Mouse (Mus musculus): ENCODE results near the gene Pard3. TPM values are rescaled to one million over a fixed set of nuclear protein-coding genes. Genes with fewer than 3 reads are reported as not detected.

The Pard3 gene
- polyA plus RNA-seq, 1 experiment = 51.2 TPM

- DNase-seq = peak; percentile 61
- 59% methylated on average over 5 of the region's 5 CpGs for WGBS
- TF ChIP-seq POLR2A (IDR thresholded peaks at IDR 0.05; ENCODE audit: low read depth, low read length) (no peak), CTCF (conservative IDR thresholded peaks at IDR 0.05; ENCODE audit: insufficient read depth, insufficient read length, low read depth, low read length) (no peak)
- Histone ChIP-seq H3K4me3 (ENCODE audit: insufficient read depth, low read depth, low read length) (no peak overlapping the region), H3K4me1 (ENCODE audit: control insufficient read depth, insufficient read depth, low read length) (peaks cover 18% of the 10 kb centered on the region), H3K36me3 (ENCODE audit: control insufficient read depth, insufficient read depth, low read length) (no peaks in the 10 kb centered on the region), H3K27me3 (replicated peaks; ENCODE audit: control insufficient read depth, insufficient read depth, low read length) (no peaks in the 10 kb centered on the region), H3K27ac (ENCODE audit: insufficient read depth, low read depth, low read length) (no peak overlapping the region)
Observed at GRCm38 (mm10) chr8:127307026-127307425, 243.3 kb downstream of the Pard3 start.

- Histone ChIP-seq H3K27me3 (replicated peaks; ENCODE audit: control insufficient read depth, insufficient read depth, low read length) (no peaks in the 10 kb centered on the region), H3K4me3 (ENCODE audit: insufficient read depth, low read depth, low read length) (no peak overlapping the region), H3K27ac (ENCODE audit: insufficient read depth, low read depth, low read length) (no peak overlapping the region), H3K4me1 (ENCODE audit: control insufficient read depth, insufficient read depth, low read length) (peaks cover 11% of the 10 kb centered on the region; the same call in 1 of the 2 replicates), H3K36me3 (ENCODE audit: control insufficient read depth, insufficient read depth, low read length) (no peaks in the 10 kb centered on the region)
- TF ChIP-seq POLR2A (IDR thresholded peaks at IDR 0.05; ENCODE audit: low read depth, low read length) (no peak), CTCF (conservative IDR thresholded peaks at IDR 0.05; ENCODE audit: insufficient read depth, insufficient read length, low read depth, low read length) (no peak)
- 55% methylated on average over 1 of the region's 1 CpGs for WGBS
- no peak for DNase-seq
Observed at GRCm38 (mm10) chr8:127309363-127309762, 245.7 kb downstream of the Pard3 start.

GRCm38 (mm10) chr8:127315811-127316210 lies 252.1 kb downstream of the Pard3 start:
- Histone ChIP-seq H3K27ac (ENCODE audit: insufficient read depth, low read depth, low read length) (no peak overlapping the region), H3K4me1 (ENCODE audit: control insufficient read depth, insufficient read depth, low read length) (peaks cover 9% of the 10 kb centered on the region; the same call in 1 of the 2 replicates), H3K27me3 (replicated peaks; ENCODE audit: control insufficient read depth, insufficient read depth, low read length) (no peaks in the 10 kb centered on the region), H3K4me3 (ENCODE audit: insufficient read depth, low read depth, low read length) (no peak overlapping the region), H3K36me3 (ENCODE audit: control insufficient read depth, insufficient read depth, low read length) (no peaks in the 10 kb centered on the region)
- no peak for TF ChIP-seq POLR2A (IDR thresholded peaks at IDR 0.05; ENCODE audit: low read depth, low read length)
- no peak for TF ChIP-seq CTCF (conservative IDR thresholded peaks at IDR 0.05; ENCODE audit: insufficient read depth, insufficient read length, low read depth, low read length)
- peak; percentile 71 for DNase-seq
- WGBS = 0% methylated on average over 1 of the region's 1 CpGs

- peaks cover 9% of the 10 kb centered on the region; the same call in 1 of the 2 replicates for H3K4me1 ChIP-seq (ENCODE audit: control insufficient read depth, insufficient read depth, low read length)
- no peaks in the 10 kb centered on the region for H3K36me3 ChIP-seq (ENCODE audit: control insufficient read depth, insufficient read depth, low read length)
- H3K27ac ChIP-seq (ENCODE audit: insufficient read depth, low read depth, low read length) = no peak overlapping the region
- no peak for TF ChIP-seq CTCF (conservative IDR thresholded peaks at IDR 0.05; ENCODE audit: insufficient read depth, insufficient read length, low read depth, low read length)
- TF ChIP-seq POLR2A (IDR thresholded peaks at IDR 0.05; ENCODE audit: low read depth, low read length) = no peak
- no peak for DNase-seq
- H3K4me3 ChIP-seq (ENCODE audit: insufficient read depth, low read depth, low read length) = no peak overlapping the region
- no peaks in the 10 kb centered on the region for H3K27me3 ChIP-seq (replicated peaks; ENCODE audit: control insufficient read depth, insufficient read depth, low read length)
- 46% methylated on average over 1 of the region's 1 CpGs for WGBS
Observed at GRCm38 (mm10) chr8:127317914-127318313, 254.2 kb downstream of the Pard3 start.

- DNase-seq = no peak
- WGBS = 79% methylated on average over 7 of the region's 7 CpGs
Observed at GRCm38 (mm10) chr8:127318377-127319159, 254.9 kb downstream of the Pard3 start.

GRCm38 (mm10) chr8:127320930-127321329 lies 257.2 kb downstream of the Pard3 start:
- Histone ChIP-seq H3K4me3 (ENCODE audit: insufficient read depth, low read depth, low read length) (no peak overlapping the region), H3K36me3 (ENCODE audit: control insufficient read depth, insufficient read depth, low read length) (no peaks in the 10 kb centered on the region), H3K27me3 (replicated peaks; ENCODE audit: control insufficient read depth, insufficient read depth, low read length) (no peaks in the 10 kb centered on the region), H3K27ac (ENCODE audit: insufficient read depth, low read depth, low read length) (no peak overlapping the region), H3K4me1 (ENCODE audit: control insufficient read depth, insufficient read depth, low read length) (peaks cover 8% of the 10 kb centered on the region; the same call in 1 of the 2 replicates)
- 97% methylated on average over 5 of the region's 5 CpGs for WGBS
- no peak for DNase-seq
- TF ChIP-seq POLR2A (IDR thresholded peaks at IDR 0.05; ENCODE audit: low read depth, low read length) (no peak), CTCF (conservative IDR thresholded peaks at IDR 0.05; ENCODE audit: insufficient read depth, insufficient read length, low read depth, low read length) (no peak)

More at GRCm38 (mm10) chr8:127318377-127319159, 254.9 kb downstream of the Pard3 start:
- Histone ChIP-seq H3K27ac (ENCODE audit: insufficient read depth, low read depth, low read length) (no peak overlapping the region), H3K4me1 (ENCODE audit: control insufficient read depth, insufficient read depth, low read length) (peaks cover 9% of the 10 kb centered on the region; the same call in 1 of the 2 replicates), H3K4me3 (ENCODE audit: insufficient read depth, low read depth, low read length) (no peak overlapping the region), H3K27me3 (replicated peaks; ENCODE audit: control insufficient read depth, insufficient read depth, low read length) (no peaks in the 10 kb centered on the region), H3K36me3 (ENCODE audit: control insufficient read depth, insufficient read depth, low read length) (no peaks in the 10 kb centered on the region)
- no peak for TF ChIP-seq CTCF (conservative IDR thresholded peaks at IDR 0.05; ENCODE audit: insufficient read depth, insufficient read length, low read depth, low read length)
- TF ChIP-seq POLR2A (IDR thresholded peaks at IDR 0.05; ENCODE audit: low read depth, low read length) = no peak

GRCm38 (mm10) chr8:127323583-127324360 lies 260.1 kb downstream of the Pard3 start:
- Histone ChIP-seq H3K4me1 (ENCODE audit: control insufficient read depth, insufficient read depth, low read length) (no peaks in the 10 kb centered on the region; the same call in 1 of the 2 replicates), H3K27me3 (replicated peaks; ENCODE audit: control insufficient read depth, insufficient read depth, low read length) (no peaks in the 10 kb centered on the region), H3K4me3 (ENCODE audit: insufficient read depth, low read depth, low read length) (no peak overlapping the region), H3K36me3 (ENCODE audit: control insufficient read depth, insufficient read depth, low read length) (no peaks in the 10 kb centered on the region), H3K27ac (ENCODE audit: insufficient read depth, low read depth, low read length) (no peak overlapping the region)
- WGBS = 91% methylated on average over 10 of the region's 10 CpGs
- no peak for DNase-seq
- no peak for TF ChIP-seq POLR2A (IDR thresholded peaks at IDR 0.05; ENCODE audit: low read depth, low read length)
- no peak for TF ChIP-seq CTCF (conservative IDR thresholded peaks at IDR 0.05; ENCODE audit: insufficient read depth, insufficient read length, low read depth, low read length)
